Mouse (Mus musculus): Measurements from ENCODE around the gene Abhd14b. TPM values are rescaled to one million over a fixed set of nuclear protein-coding genes. Genes with fewer than 3 reads are reported as not detected.

Abhd14b gene
- polyA plus RNA-seq, 2 experiments, result 17.3 to 24.9 TPM

DNA sequence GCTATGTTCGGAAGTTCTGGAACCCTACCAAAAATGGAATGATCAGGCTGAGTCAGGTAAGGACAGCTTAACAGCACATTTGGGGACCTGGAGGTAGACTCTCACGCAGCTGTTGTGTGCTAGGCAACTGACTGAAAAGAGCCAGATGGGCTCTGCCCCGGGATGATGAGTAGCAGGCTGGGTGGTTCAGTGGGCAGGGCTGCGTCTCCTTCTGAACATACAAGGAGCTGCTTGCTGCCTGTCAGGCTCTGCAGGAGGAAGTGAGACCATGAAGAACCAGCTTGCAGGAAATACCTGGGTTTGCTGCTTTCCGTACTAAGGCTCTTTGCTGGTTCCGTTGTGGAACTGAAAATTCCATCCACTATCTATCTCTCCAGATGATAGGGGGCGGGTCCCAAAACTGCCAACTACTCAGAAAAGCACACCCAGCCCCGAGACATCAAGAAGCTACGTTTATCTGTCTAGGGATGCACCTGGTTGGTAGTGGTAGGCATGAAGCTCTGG lies 36.1 kb upstream of the Abhd14b start:
- peak in 1 of 3 experiments; percentile 80 for DNase-seq (ENCODE audit: low read depth in 3 of 3, low spot score in 3 of 3)
- WGBS (ENCODE audit: insufficient replicate concordance), result 12% methylated on average over 9 of the region's 9 CpGs
- Histone ChIP-seq H3K9me3 (ENCODE audit: control insufficient read depth, low read length) (no peaks in the 10 kb centered on the region), H3K36me3 (replicated peaks; ENCODE audit: control insufficient read depth, insufficient read depth, low read depth) (no peaks in the 10 kb centered on the region), H3K4me2 (ENCODE audit: low read depth) (peak overlapping the region; percentile 57), H3K4me3 (ENCODE audit: insufficient read depth in 1 of 2, low read depth in 2 of 2, low read length in 2 of 2) (peak overlapping the region; percentile 4 to 17; a peak in 2 of 4 replicates), H3K4me1 (replicated peaks; ENCODE audit: control insufficient read depth in 2 of 2, insufficient read depth in 2 of 2, low read length in 1 of 2) (peaks cover 13 to 27% of the 10 kb centered on the region in 2 experiments), H3K27me3 (ENCODE audit: control insufficient read depth, insufficient read depth, low read length) (no peaks in the 10 kb centered on the region), H3K9ac (replicated peaks) (peak overlapping the region; percentile 38), H3K27ac (peak overlapping the region; percentile 38)
- peak; percentile 93 for ATAC-seq (ENCODE audit: insufficient read depth)
- TF ChIP-seq CTCF (IDR thresholded peaks at IDR 0.05; ENCODE audit: low read depth), result 0 out of 2 replicates have a peak, but pooled peaks have one; percentile 8
- peak; percentile 80 for TF ChIP-seq EP300 (IDR thresholded peaks at IDR 0.05; ENCODE audit: low read depth)

DNA sequence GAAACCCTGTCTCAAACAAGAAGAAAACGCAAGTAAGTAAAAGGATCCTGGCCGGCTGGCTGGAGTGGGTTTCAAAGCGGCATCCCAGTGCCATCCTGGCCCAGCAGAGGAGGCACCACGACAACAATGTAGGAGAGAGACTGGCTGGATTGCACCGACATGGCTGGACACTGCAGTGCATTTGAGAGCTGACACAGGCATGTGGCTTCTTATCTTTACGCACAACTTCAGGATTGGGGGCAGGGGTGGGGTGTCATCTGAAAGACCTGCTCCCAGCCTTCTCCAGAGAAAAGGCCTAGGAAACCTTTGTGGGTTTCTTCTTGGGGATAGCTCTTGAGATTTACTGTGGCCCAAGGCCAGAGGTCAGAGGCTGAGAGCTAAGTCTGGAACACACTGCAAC lies 35.5 kb upstream of the Abhd14b start:
- H3K36me3 ChIP-seq (replicated peaks; ENCODE audit: control insufficient read depth, insufficient read depth, low read depth), result no peaks in the 10 kb centered on the region
- 26% methylated on average over 6 of the region's 6 CpGs for WGBS (ENCODE audit: insufficient replicate concordance)
- H3K27me3 ChIP-seq (ENCODE audit: control insufficient read depth, insufficient read depth, low read length), result no peaks in the 10 kb centered on the region
- DNase-seq (ENCODE audit: low read depth in 3 of 3, low spot score in 3 of 3), result no peak
- H3K9me3 ChIP-seq (ENCODE audit: control insufficient read depth, low read length), result no peaks in the 10 kb centered on the region
- TF ChIP-seq EP300 (IDR thresholded peaks at IDR 0.05; ENCODE audit: low read depth), result peak; percentile 46; the same call in 1 of the 2 replicates
- no peak for TF ChIP-seq CTCF (IDR thresholded peaks at IDR 0.05; ENCODE audit: low read depth)
- H3K9ac ChIP-seq (replicated peaks), result no peak overlapping the region
- peak overlapping the region; percentile 28 for H3K27ac ChIP-seq
- 0 out of 4 replicates have a peak overlapping the region, but pooled peaks of 1 of the 2 experiments have one; percentile 4 for H3K4me3 ChIP-seq (ENCODE audit: insufficient read depth in 1 of 2, low read depth in 2 of 2, low read length in 2 of 2)
- H3K4me1 ChIP-seq (replicated peaks; ENCODE audit: control insufficient read depth in 2 of 2, insufficient read depth in 2 of 2, low read length in 1 of 2), result peaks cover 13 to 27% of the 10 kb centered on the region in 2 experiments
- ATAC-seq (ENCODE audit: insufficient read depth), result peak; percentile 86
- peak overlapping the region; percentile 57 for H3K4me2 ChIP-seq (ENCODE audit: low read depth)

DNA sequence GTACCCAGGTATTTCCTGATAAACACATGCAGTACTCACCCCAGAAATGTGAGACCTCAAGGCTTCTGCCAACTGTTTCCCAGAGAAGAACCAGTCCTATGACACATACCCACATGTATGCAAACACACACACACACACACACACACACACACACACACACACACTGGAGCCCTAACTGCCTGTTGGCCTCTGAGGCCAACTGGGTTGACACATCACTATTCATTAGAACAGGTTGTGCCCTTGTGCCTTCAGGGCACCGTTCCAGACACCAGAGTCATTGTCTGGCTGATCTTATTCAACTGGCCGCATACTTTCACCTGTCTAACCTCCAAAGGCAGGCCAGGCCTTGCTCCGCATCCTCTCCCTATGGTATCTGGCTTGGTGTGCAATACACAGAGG lies 35.0 kb upstream of the Abhd14b start:
- ATAC-seq (ENCODE audit: insufficient read depth) (no peak), DNase-seq (ENCODE audit: low read depth in 3 of 3, low spot score in 3 of 3) (no peak)
- TF ChIP-seq CTCF (IDR thresholded peaks at IDR 0.05; ENCODE audit: low read depth) (no peak), EP300 (IDR thresholded peaks at IDR 0.05; ENCODE audit: low read depth) (no peak)
- H3K27ac ChIP-seq, result no peak overlapping the region
- no peaks in the 10 kb centered on the region; the same call in 1 of the 2 replicates for H3K27me3 ChIP-seq (ENCODE audit: control insufficient read depth, insufficient read depth, low read length)
- H3K9ac ChIP-seq (replicated peaks), result no peak overlapping the region
- H3K4me3 ChIP-seq (ENCODE audit: insufficient read depth in 1 of 2, low read depth in 2 of 2, low read length in 2 of 2), result no peak overlapping the region
- no peaks in the 10 kb centered on the region for H3K36me3 ChIP-seq (replicated peaks; ENCODE audit: control insufficient read depth, insufficient read depth, low read depth)
- WGBS (ENCODE audit: insufficient replicate concordance), result 84% methylated on average over 3 of the region's 3 CpGs
- peaks cover 13 to 25% of the 10 kb centered on the region in 2 experiments for H3K4me1 ChIP-seq (replicated peaks; ENCODE audit: control insufficient read depth in 2 of 2, insufficient read depth in 2 of 2, low read length in 1 of 2)
- no peaks in the 10 kb centered on the region for H3K9me3 ChIP-seq (ENCODE audit: control insufficient read depth, low read length)
- peak overlapping the region; percentile 57 for H3K4me2 ChIP-seq (ENCODE audit: low read depth)

DNA sequence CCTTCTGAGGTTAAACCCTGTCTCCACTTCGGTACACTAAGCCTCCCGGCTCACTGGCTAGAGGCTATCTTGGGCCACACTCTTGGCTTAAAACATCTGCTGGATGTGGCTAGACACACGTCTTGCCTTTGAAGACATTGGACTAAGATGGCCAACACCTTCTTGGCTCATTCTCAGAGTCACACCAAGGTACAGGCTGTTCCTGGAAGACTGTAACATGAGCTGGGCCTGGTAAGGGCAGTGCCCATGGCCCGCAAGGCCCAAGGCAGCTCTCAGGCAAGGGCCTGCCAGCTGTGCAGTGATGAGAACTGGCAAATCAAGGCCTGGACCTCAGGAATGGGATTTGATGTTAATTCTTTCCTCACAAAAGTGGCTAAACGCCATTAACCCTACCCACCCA lies 33.7 kb upstream of the Abhd14b start:
- ATAC-seq (ENCODE audit: insufficient read depth) (no peak), DNase-seq (ENCODE audit: low read depth in 3 of 3, low spot score in 3 of 3) (no peak)
- Histone ChIP-seq H3K4me2 (ENCODE audit: low read depth) (no peak overlapping the region), H3K4me1 (replicated peaks; ENCODE audit: control insufficient read depth in 2 of 2, insufficient read depth in 2 of 2, low read length in 1 of 2) (peaks cover 13 to 25% of the 10 kb centered on the region in 2 experiments), H3K27me3 (ENCODE audit: control insufficient read depth, insufficient read depth, low read length) (peaks cover 8% of the 10 kb centered on the region), H3K9ac (replicated peaks) (no peak overlapping the region), H3K27ac (no peak overlapping the region), H3K9me3 (ENCODE audit: control insufficient read depth, low read length) (no peaks in the 10 kb centered on the region), H3K36me3 (replicated peaks; ENCODE audit: control insufficient read depth, insufficient read depth, low read depth) (no peaks in the 10 kb centered on the region), H3K4me3 (ENCODE audit: insufficient read depth in 1 of 2, low read depth in 2 of 2, low read length in 2 of 2) (no peak overlapping the region)
- 75% methylated on average over 5 of the region's 5 CpGs for WGBS (ENCODE audit: insufficient replicate concordance)
- TF ChIP-seq CTCF (IDR thresholded peaks at IDR 0.05; ENCODE audit: low read depth) (no peak), EP300 (IDR thresholded peaks at IDR 0.05; ENCODE audit: low read depth) (no peak)

DNA sequence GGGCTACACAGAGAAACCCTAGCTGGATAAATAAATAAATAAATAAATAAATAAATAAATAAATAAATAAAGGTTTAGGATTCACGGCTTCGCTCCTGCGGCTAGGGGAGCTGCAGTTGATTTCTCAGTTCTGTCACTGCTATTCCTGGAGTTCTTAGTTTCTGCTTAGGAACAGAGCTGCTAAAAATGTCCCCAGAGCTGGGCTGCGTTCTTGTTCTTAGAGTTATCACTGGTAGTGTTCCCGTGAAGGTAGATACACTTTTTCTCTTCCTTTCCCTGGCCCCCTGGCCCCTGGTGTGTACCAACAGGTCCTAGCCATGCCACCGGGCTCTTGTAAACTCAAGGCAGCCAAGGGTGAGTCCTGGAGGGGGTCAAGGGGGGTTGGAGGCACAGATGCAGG lies 30.4 kb upstream of the Abhd14b start:
- no peak overlapping the region for H3K27ac ChIP-seq
- H3K9me3 ChIP-seq (ENCODE audit: control insufficient read depth, low read length), result no peaks in the 10 kb centered on the region
- ATAC-seq (ENCODE audit: insufficient read depth) (no peak), DNase-seq (ENCODE audit: low read depth in 3 of 3, low spot score in 3 of 3) (no peak)
- WGBS (ENCODE audit: insufficient replicate concordance), result 66% methylated on average over 6 of the region's 6 CpGs
- no peak overlapping the region for H3K4me2 ChIP-seq (ENCODE audit: low read depth)
- no peaks in the 10 kb centered on the region for H3K36me3 ChIP-seq (replicated peaks; ENCODE audit: control insufficient read depth, insufficient read depth, low read depth)
- TF ChIP-seq EP300 (IDR thresholded peaks at IDR 0.05; ENCODE audit: low read depth) (no peak), CTCF (IDR thresholded peaks at IDR 0.05; ENCODE audit: low read depth) (no peak)
- H3K27me3 ChIP-seq (ENCODE audit: control insufficient read depth, insufficient read depth, low read length), result peaks cover 15% of the 10 kb centered on the region
- H3K9ac ChIP-seq (replicated peaks), result no peak overlapping the region
- peaks cover 3 to 8% of the 10 kb centered on the region in 2 experiments for H3K4me1 ChIP-seq (replicated peaks; ENCODE audit: control insufficient read depth in 2 of 2, insufficient read depth in 2 of 2, low read length in 1 of 2)
- H3K4me3 ChIP-seq (ENCODE audit: insufficient read depth in 1 of 2, low read depth in 2 of 2, low read length in 2 of 2), result no peak overlapping the region

Data from liver, embryonic 14.5 days (tissue).